Mouse (Mus musculus) neural tube, embryonic 11.5 days (tissue): Measurements from ENCODE around the gene Asb15. TPM values are rescaled to one million over a fixed set of nuclear protein-coding genes. Genes with fewer than 3 reads are reported as not detected.

Experiments
- ATAC-seq: fragments of 200-750 bp; cut with Nextera tagmentation; 2 replicates; pipeline ENCODE4 v1.8.0; 2017; ENCODE audit warnings: moderate number of reproducible peaks, mild to moderate bottlenecking, moderate TSS enrichment, moderate library complexity; ENCODE audit not compliant: insufficient read depth, low FRiP score, low TSS enrichment
- DNase-seq: peaks from one replicate; pipeline ENCODE4 v3.0.0-alpha.2; 2015; ENCODE audit warnings: low spot score
- H3K27ac ChIP-seq: fragments of 300-500 bp; sonication (generic); 2 replicates; pipeline ENCODE4 v1.5.1; 2014; ENCODE audit warnings: low read depth, mild to moderate bottlenecking, low read length
- H3K27me3 ChIP-seq: fragments of 300-500 bp; sonication (generic); 2 replicates; pipeline ENCODE4 v1.6.1; 2014; ENCODE audit warnings: mild to moderate bottlenecking, low read length, mixed read lengths; ENCODE audit not compliant: control insufficient read depth, insufficient read depth
- H3K36me3 ChIP-seq: fragments of 300-500 bp; sonication (generic); 2 replicates; pipeline ENCODE4 v1.6.1; 2014; ENCODE audit warnings: mild to moderate bottlenecking, low read length, moderate library complexity, mixed read lengths; ENCODE audit not compliant: control insufficient read depth, insufficient read depth
- H3K4me1 ChIP-seq: fragments of 300-500 bp; sonication (generic); 2 replicates; pipeline ENCODE4 v1.6.1; 2014; ENCODE audit warnings: low read length, mixed read lengths; ENCODE audit not compliant: control insufficient read depth, insufficient read depth
- H3K4me2 ChIP-seq: fragments of 300-500 bp; sonication (generic); 2 replicates; pipeline ENCODE4 v1.6.1; 2014; ENCODE audit warnings: low read depth, mild to moderate bottlenecking, moderate library complexity
- H3K4me3 ChIP-seq: fragments of 300-500 bp; sonication (generic); 2 replicates; pipeline ENCODE4 v1.5.1; 2014; ENCODE audit warnings: low read depth, low read length
- H3K9ac ChIP-seq: fragments of 300-500 bp; sonication (generic); 2 replicates; pipeline ENCODE4 v1.6.1; 2014; ENCODE audit warnings: mild to moderate bottlenecking, low read length
- H3K9me3 ChIP-seq: fragments of 300-500 bp; sonication (generic); 2 replicates; pipeline ENCODE4 v1.6.1; 2016; ENCODE audit warnings: low read length; ENCODE audit not compliant: control insufficient read depth
- WGBS: fragments of 180-500 bp; shearing (Covaris S2); extraction: QIAGEN DNeasy Blood & Tissue Kit; methylation state at CpG from one replicate; pipeline ENCODE4 v1.1.7; 2014; 5-methylcytosine and 5-hydroxymethylcytosine counted together
- polyA plus RNA-seq: library from polyadenylated mRNA; unstranded; fragments of >200 nt; fragmentation: Nextera tagmentation; extraction: Ambion mirVana; gene quantifications from 2 replicates; pipeline ENCODE4 v1.2.1, GENCODE M21; 2014

Gene Asb15
- polyA plus RNA-seq, 1 experiment from 2014 or later, result not detected

GRCm38 (mm10) chr6:24572431-24572830 is 44.5 kb downstream of the Asb15 start:
- 91% methylated on average over 14 of the region's 14 CpGs for WGBS
- Histone ChIP-seq H3K4me1 (no peaks in the 10 kb centered on the region), H3K4me3 (no peak overlapping the region), H3K36me3 (no peaks in the 10 kb centered on the region), H3K27me3 (no peaks in the 10 kb centered on the region), H3K27ac (no peak overlapping the region), H3K9me3 (no peaks in the 10 kb centered on the region), H3K9ac (no peak overlapping the region), H3K4me2 (no peak overlapping the region)
- ATAC-seq (no peak), DNase-seq (no peak)

- no peaks in the 10 kb centered on the region for H3K9me3 ChIP-seq
- no peaks in the 10 kb centered on the region for H3K36me3 ChIP-seq
- no peak overlapping the region for H3K9ac ChIP-seq
- H3K27ac ChIP-seq, result no peak overlapping the region
- no peaks in the 10 kb centered on the region for H3K27me3 ChIP-seq
- no peak overlapping the region for H3K4me2 ChIP-seq
- no peak overlapping the region for H3K4me3 ChIP-seq
- DNase-seq, result no peak
- H3K4me1 ChIP-seq, result no peaks in the 10 kb centered on the region
- ATAC-seq, result no peak
These were observed 45.4 kb downstream of the Asb15 start for GRCm38 (mm10) chr6:24573319-24573718.

- H3K27me3 ChIP-seq, result no peaks in the 10 kb centered on the region
- no peak overlapping the region for H3K9ac ChIP-seq
- DNase-seq (no peak), ATAC-seq (no peak)
- no peak overlapping the region for H3K27ac ChIP-seq
- no peaks in the 10 kb centered on the region for H3K9me3 ChIP-seq
- no peaks in the 10 kb centered on the region for H3K36me3 ChIP-seq
- H3K4me2 ChIP-seq, result no peak overlapping the region
- H3K4me3 ChIP-seq, result no peak overlapping the region
- no peaks in the 10 kb centered on the region for H3K4me1 ChIP-seq
- 82% methylated on average over 3 of the region's 3 CpGs for WGBS
These were observed 55.5 kb downstream of the Asb15 start for GRCm38 (mm10) chr6:24583456-24583855.

GRCm38 (mm10) chr6:24585431-24586310 is 57.7 kb downstream of the Asb15 start:
- no peak overlapping the region for H3K4me2 ChIP-seq
- no peak overlapping the region for H3K27ac ChIP-seq
- no peaks in the 10 kb centered on the region for H3K27me3 ChIP-seq
- ATAC-seq (no peak), DNase-seq (no peak)
- no peak overlapping the region for H3K9ac ChIP-seq
- 67% methylated on average over 9 of the region's 10 CpGs for WGBS
- H3K36me3 ChIP-seq, result no peaks in the 10 kb centered on the region
- no peak overlapping the region for H3K4me3 ChIP-seq
- no peaks in the 10 kb centered on the region for H3K9me3 ChIP-seq
- no peaks in the 10 kb centered on the region for H3K4me1 ChIP-seq

- H3K4me2 ChIP-seq, result no peak overlapping the region
- H3K9ac ChIP-seq, result no peak overlapping the region
- 38% methylated on average over 3 of the region's 3 CpGs for WGBS
- no peak overlapping the region for H3K4me3 ChIP-seq
- DNase-seq, result no peak
- H3K9me3 ChIP-seq, result no peaks in the 10 kb centered on the region
- H3K27ac ChIP-seq, result no peak overlapping the region
- no peaks in the 10 kb centered on the region for H3K36me3 ChIP-seq
- ATAC-seq, result no peak
- no peaks in the 10 kb centered on the region for H3K27me3 ChIP-seq
- H3K4me1 ChIP-seq, result no peaks in the 10 kb centered on the region
These were observed 58.9 kb downstream of the Asb15 start for GRCm38 (mm10) chr6:24586885-24587284.

- no peak overlapping the region for H3K9ac ChIP-seq
- ATAC-seq (no peak), DNase-seq (no peak)
- no peak overlapping the region for H3K4me3 ChIP-seq
- WGBS, result 90% methylated on average over 5 of the region's 5 CpGs
- H3K36me3 ChIP-seq, result no peaks in the 10 kb centered on the region
- H3K9me3 ChIP-seq, result no peaks in the 10 kb centered on the region
- H3K27me3 ChIP-seq, result no peaks in the 10 kb centered on the region
- H3K4me1 ChIP-seq, result no peaks in the 10 kb centered on the region
- H3K27ac ChIP-seq, result no peak overlapping the region
- no peak overlapping the region for H3K4me2 ChIP-seq
These were observed 62.3 kb downstream of the Asb15 start for GRCm38 (mm10) chr6:24590282-24590681.

GRCm38 (mm10) chr6:24591525-24592218 is 63.7 kb downstream of the Asb15 start:
- ATAC-seq, result no peak
- no peaks in the 10 kb centered on the region for H3K36me3 ChIP-seq
- H3K27me3 ChIP-seq, result no peaks in the 10 kb centered on the region
- no peak for DNase-seq
- H3K4me3 ChIP-seq, result no peak overlapping the region
- no peaks in the 10 kb centered on the region for H3K4me1 ChIP-seq
- no peak overlapping the region for H3K9ac ChIP-seq
- H3K27ac ChIP-seq, result no peak overlapping the region
- H3K9me3 ChIP-seq, result no peaks in the 10 kb centered on the region
- 55% methylated on average over 10 of the region's 10 CpGs for WGBS
- H3K4me2 ChIP-seq, result no peak overlapping the region

- ATAC-seq (no peak), DNase-seq (no peak)
- H3K4me1 ChIP-seq, result no peaks in the 10 kb centered on the region
- no peaks in the 10 kb centered on the region for H3K27me3 ChIP-seq
- no peaks in the 10 kb centered on the region for H3K9me3 ChIP-seq
- no peak within 1 kb of the TSS for H3K27ac ChIP-seq
- H3K4me2 ChIP-seq, result no peak within 1 kb of the TSS
- 79% methylated on average over 10 of the region's 10 CpGs for WGBS
- no peak within 1 kb of the TSS for H3K4me3 ChIP-seq
- H3K9ac ChIP-seq, result no peak within 1 kb of the TSS
- H3K36me3 ChIP-seq, result no peaks in the 10 kb centered on the region
These were observed 69.6 kb downstream of the Asb15 start, which contains the start of gene Lmod2 for GRCm38 (mm10) chr6:24597500-24597899. Gene Lmod2, plus strand, starts transcription at chr6:24597762.

- Histone ChIP-seq H3K4me3 (no peak overlapping the region), H3K4me2 (no peak overlapping the region), H3K9me3 (no peaks in the 10 kb centered on the region), H3K27ac (no peak overlapping the region), H3K36me3 (no peaks in the 10 kb centered on the region), H3K9ac (no peak overlapping the region), H3K4me1 (no peaks in the 10 kb centered on the region), H3K27me3 (no peaks in the 10 kb centered on the region)
- ATAC-seq, result no peak
- DNase-seq, result no peak
- 92% methylated on average over 6 of the region's 6 CpGs for WGBS
These were observed 71.2 kb downstream of the Asb15 start for GRCm38 (mm10) chr6:24599179-24599578.
